Mouse (Mus musculus) leukemia stem cell, adult 10-12 weeks (primary cell): ENCODE measurements around the gene Smad3. TPM values are rescaled to one million over a fixed set of nuclear protein-coding genes. Genes with fewer than 3 reads are reported as not detected.

ENCODE experiments used
- polyA plus RNA-seq: library from polyadenylated mRNA; stranded (reverse); fragments of >175 nt; gene quantifications from 2 replicates; pipeline ENCODE4 v1.2.3, GENCODE M21; 2012; ENCODE audit warnings: low replicate concordance

Gene Smad3
- polyA plus RNA-seq: 4.5 and 5.1 TPM in 2 replicates

DNA sequence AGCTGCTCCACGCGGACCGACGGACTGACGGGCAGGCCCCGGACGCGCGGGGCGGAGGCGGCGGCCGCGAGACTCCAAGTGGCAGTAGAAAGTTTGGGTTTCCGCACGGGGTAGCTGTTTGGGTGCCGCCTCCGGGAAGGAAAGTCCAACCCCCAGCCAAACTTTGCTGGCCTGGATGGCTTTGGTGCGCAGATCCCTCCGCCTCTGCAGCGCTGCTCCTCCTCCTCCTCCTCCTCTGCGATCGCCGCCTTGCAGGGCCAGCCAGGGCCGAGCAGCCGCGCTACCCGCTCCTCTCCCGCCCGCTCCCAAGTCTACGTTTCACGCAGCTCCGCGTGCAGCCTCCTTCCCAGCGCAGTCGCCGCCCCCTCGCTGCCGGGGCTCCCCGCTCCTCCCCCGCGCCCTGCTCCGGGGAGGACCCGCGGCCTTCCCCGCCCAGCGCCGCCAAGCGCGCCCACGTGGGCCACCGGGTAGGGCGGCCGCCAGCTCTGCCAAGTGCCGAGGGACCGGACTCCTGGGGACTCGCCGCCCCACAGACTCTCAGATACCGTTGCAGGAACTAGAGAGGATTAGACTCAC, at the start of gene Smad3:
Smad3 (minus strand) TSS at position 130 of the 576 bp plus-strand sequence.

DNA sequence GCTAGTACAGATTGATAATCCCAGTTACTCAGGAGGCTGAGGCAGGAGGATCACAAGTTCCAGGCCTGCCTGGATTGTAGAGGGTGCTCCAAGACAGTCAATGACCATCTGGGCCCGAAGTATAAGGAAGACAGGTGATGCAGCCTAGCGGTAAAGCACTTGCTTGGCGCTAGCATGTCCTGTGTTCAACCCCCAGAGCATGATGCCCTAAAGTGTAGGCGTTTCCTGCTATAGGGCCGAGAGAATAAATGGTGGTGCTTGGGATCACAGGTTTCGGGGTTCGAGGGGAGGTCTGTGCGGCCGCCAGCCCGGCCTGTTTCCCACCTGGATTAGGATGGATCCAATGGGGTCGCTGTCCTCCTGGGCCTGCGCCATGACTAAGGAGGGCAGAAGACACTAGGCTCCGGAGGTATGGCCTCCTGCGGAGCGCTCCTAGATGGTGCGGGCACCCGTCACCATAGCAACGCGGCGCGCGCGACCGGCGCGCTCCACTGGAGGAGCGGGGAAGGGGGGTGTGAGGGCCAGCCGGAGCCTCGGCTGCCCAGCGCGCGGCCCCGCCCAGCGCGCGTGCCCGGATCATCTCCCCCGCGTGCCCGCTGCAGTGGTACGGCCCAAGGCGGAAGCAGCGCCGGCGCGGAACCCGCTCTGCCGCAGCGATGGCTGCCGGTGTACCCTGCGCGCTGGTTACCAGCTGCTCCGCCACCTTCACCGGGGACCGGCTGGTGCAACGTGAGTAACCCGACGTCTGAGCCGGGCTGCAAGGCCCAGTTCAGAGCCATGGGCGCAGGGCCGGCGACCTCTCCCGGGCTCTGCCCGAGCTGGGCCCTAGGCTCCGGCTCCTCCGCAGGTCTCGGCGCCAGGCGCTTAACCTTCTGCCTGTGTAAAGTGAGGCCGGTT, 155.5 kb downstream of the Smad3 start, which contains the start of the genes Iqch and Aagab:
Iqch (minus strand) TSS at position 451 of the 897 bp plus-strand sequence.
Aagab (plus strand) TSS at position 618 of the 897 bp plus-strand sequence.

Other genes starting within 250 kb of the Smad3 start
- gene Iqch, start 155.5 kb downstream of the Smad3 start, polyA plus RNA-seq: not detected in 2 replicates
- gene Aagab, start 155.3 kb downstream of the Smad3 start, polyA plus RNA-seq: 0.71 and 5.1 TPM in 2 replicates